Mouse (Mus musculus): Measurements from ENCODE around the gene Tbc1d24.

DNA sequence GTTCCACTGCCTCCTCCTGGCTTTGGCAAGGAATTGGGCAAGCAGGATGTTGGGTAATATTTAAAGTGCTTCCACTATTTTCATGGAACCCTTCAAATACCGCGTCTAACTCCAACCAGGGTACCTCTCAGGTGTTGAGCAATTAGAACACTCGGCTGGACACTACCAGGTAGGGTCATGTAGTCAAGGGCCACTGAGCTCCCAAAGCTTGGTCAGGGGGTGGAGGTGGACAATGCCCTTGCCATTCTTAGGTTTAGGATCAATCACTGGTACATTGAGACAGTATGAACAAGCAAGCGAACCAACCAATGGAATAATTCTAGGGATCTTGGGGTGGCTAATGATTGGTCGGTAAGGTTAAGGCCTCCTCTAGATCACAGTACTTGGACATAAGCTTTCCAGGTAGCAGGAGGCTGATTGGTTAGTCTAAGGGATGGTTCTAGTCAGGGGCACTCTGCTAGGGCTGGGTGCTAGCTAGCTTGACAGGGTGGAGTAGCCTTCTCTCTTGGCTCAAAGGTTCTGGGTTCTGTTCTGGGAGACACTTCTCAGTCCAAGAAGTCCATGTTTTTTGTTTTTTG lies 7.2 kb upstream of the Tbc1d24 start:
- no peak for TF ChIP-seq CTCF (IDR thresholded peaks at IDR 0.05; ENCODE audit: control insufficient read depth, insufficient read depth, insufficient read length)
- no peak for TF ChIP-seq USF1 (IDR thresholded peaks at IDR 0.05; ENCODE audit: low read depth)
- TF ChIP-seq MAX (IDR thresholded peaks at IDR 0.05), result no peak
- TF ChIP-seq CEBPB (IDR thresholded peaks at IDR 0.05; ENCODE audit: low read depth), result no peak
- no peak for TF ChIP-seq MYOG (IDR thresholded peaks at IDR 0.05; ENCODE audit: control insufficient read depth, extremely low read depth, insufficient read length)

Measured in C2C12 (cell line).